Mouse (Mus musculus) embryonic facial prominence, embryonic 11.5 days (tissue): ENCODE data around the gene Celf2. TPM values are rescaled to one million over a fixed set of nuclear protein-coding genes. Genes with fewer than 3 reads are reported as not detected.

Source experiments
- ATAC-seq: fragments of 200-750 bp; cut with Nextera tagmentation; replicated peaks from 2 replicates; pipeline ENCODE4 v1.8.0; 2017; ENCODE audit warnings: low read depth; ENCODE audit not compliant: insufficient number of reproducible peaks, low FRiP score, low TSS enrichment
- DNase-seq: peaks from one replicate; pipeline ENCODE4 v3.0.0-alpha.2; 2015; ENCODE audit warnings: low spot score
- H3K27ac ChIP-seq: fragments of 300-500 bp; sonication (generic); replicated peaks from 2 replicates; pipeline ENCODE4 v1.5.1; 2014; ENCODE audit warnings: mild to moderate bottlenecking, low read depth, low read length, control low read depth
- H3K27me3 ChIP-seq: fragments of 300-500 bp; sonication (generic); 2 replicates; pipeline ENCODE4 v1.6.1; 2014; ENCODE audit warnings: mild to moderate bottlenecking, low read length, moderate library complexity, mixed read lengths; ENCODE audit not compliant: control insufficient read depth, insufficient read depth
- H3K36me3 ChIP-seq: fragments of 300-500 bp; sonication (generic); replicated peaks from 2 replicates; pipeline ENCODE4 v1.6.1; 2014; ENCODE audit warnings: low read depth, mild to moderate bottlenecking, low read length, moderate library complexity, mixed read lengths; ENCODE audit not compliant: control insufficient read depth, insufficient read depth
- H3K4me1 ChIP-seq: fragments of 300-500 bp; sonication (generic); 2 replicates; pipeline ENCODE4 v1.6.1; 2014; ENCODE audit warnings: low read length, mixed read lengths; ENCODE audit not compliant: control insufficient read depth, insufficient read depth
- H3K4me2 ChIP-seq: fragments of 300-500 bp; sonication (generic); 2 replicates; pipeline ENCODE4 v1.6.1; 2014; ENCODE audit warnings: low read depth, mild to moderate bottlenecking, control low read depth, low read length, moderate library complexity
- H3K4me3 ChIP-seq: fragments of 300-500 bp; sonication (generic); 2 replicates; pipeline ENCODE4 v1.5.1; 2014; ENCODE audit warnings: low read depth, low read length, control low read depth
- H3K9ac ChIP-seq: fragments of 300-500 bp; sonication (generic); replicated peaks from 2 replicates; pipeline ENCODE4 v1.6.1; 2014; ENCODE audit warnings: mild to moderate bottlenecking, control low read depth, low read length
- H3K9me3 ChIP-seq: fragments of 300-500 bp; sonication (generic); replicated peaks from 2 replicates; pipeline ENCODE4 v1.6.1; 2016; ENCODE audit warnings: mild to moderate bottlenecking, low read length, inconsistent platforms, mixed read lengths; ENCODE audit not compliant: control insufficient read depth
- WGBS: fragments of 180-500 bp; shearing (Covaris S2); extraction: QIAGEN DNeasy Blood & Tissue Kit; methylation state at CpG from one replicate; pipeline ENCODE4 v1.1.7; 2014; 5-methylcytosine and 5-hydroxymethylcytosine counted together
- polyA plus RNA-seq: library from polyadenylated mRNA; unstranded; fragments of >200 nt; fragmentation: Nextera tagmentation; extraction: Ambion mirVana; gene quantifications from 2 replicates; pipeline ENCODE4 v1.2.1, GENCODE M21; 2014

The Celf2 gene
- polyA plus RNA-seq, 1 experiment from 2014 or later: 43.2 TPM

DNA sequence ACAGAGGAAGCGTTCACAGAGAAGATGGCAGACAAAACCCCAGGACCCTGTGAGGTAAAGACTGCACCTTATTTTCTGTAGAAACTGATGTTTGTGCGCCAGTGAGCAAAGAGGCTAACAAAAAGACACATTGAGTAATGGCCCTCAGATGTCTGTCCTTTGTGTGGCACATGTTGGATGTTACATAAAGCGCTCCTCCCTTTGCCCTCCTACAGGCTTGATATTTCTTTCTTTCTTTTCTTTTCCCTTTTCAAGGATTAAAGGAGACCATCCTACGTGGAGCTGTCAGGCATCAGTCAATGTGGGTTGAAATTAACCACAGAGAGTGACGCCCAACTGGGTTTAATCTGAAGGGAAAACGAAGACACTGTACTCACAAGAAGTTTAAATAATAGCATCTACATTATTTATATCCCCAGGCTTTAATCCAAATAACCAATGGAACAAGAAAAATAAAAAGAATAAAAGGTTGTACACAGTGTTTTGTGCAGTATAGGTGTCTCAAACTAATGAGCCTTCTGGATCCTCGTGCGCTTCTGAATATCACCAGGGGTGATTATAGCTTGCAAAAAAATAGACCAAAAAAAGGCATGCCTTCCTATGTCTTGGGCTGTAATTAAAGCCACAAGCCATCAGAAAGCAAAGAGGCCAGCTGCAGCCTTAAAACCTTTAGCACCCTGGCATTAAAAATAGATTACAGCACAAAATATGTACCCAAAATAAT is 21.3 kb upstream of the Celf2 start:
- no peaks in the 10 kb centered on the region for H3K36me3 ChIP-seq
- no peak overlapping the region for H3K9ac ChIP-seq
- H3K27ac ChIP-seq: no peak overlapping the region
- ATAC-seq (no peak), DNase-seq (no peak)
- no peak overlapping the region for H3K4me3 ChIP-seq
- no peaks in the 10 kb centered on the region for H3K27me3 ChIP-seq
- 63% methylated on average over 8 of the region's 8 CpGs for WGBS
- no peak overlapping the region for H3K4me2 ChIP-seq
- no peaks in the 10 kb centered on the region for H3K9me3 ChIP-seq
- no peaks in the 10 kb centered on the region for H3K4me1 ChIP-seq

- ATAC-seq: no peak
- H3K9me3 ChIP-seq: no peaks in the 10 kb centered on the region
These were observed 20.3 kb upstream of the Celf2 start for GRCm38 (mm10) chr2:7529637-7530036.

GRCm38 (mm10) chr2:7526696-7527095 is 17.3 kb upstream of the Celf2 start:
- Histone ChIP-seq H3K9ac (no peak overlapping the region), H3K9me3 (no peaks in the 10 kb centered on the region), H3K27ac (no peak overlapping the region), H3K27me3 (no peaks in the 10 kb centered on the region), H3K4me2 (no peak overlapping the region), H3K4me1 (no peaks in the 10 kb centered on the region), H3K4me3 (no peak overlapping the region), H3K36me3 (no peaks in the 10 kb centered on the region)
- ATAC-seq (no peak), DNase-seq (no peak)
- 63% methylated on average over 6 of the region's 6 CpGs for WGBS

More at GRCm38 (mm10) chr2:7529637-7530036, 20.3 kb upstream of the Celf2 start:
- no peak for DNase-seq
- Histone ChIP-seq H3K4me3 (no peak overlapping the region), H3K9ac (no peak overlapping the region), H3K27me3 (no peaks in the 10 kb centered on the region), H3K27ac (no peak overlapping the region), H3K4me1 (no peaks in the 10 kb centered on the region), H3K36me3 (no peaks in the 10 kb centered on the region), H3K4me2 (no peak overlapping the region)
- 66% methylated on average over 5 of the region's 5 CpGs for WGBS

GRCm38 (mm10) chr2:7519473-7519872 is 10.1 kb upstream of the Celf2 start:
- no peaks in the 10 kb centered on the region for H3K4me1 ChIP-seq
- H3K27me3 ChIP-seq: no peaks in the 10 kb centered on the region
- no peak for DNase-seq
- no peak overlapping the region for H3K4me3 ChIP-seq
- no peak overlapping the region for H3K27ac ChIP-seq
- no peak for ATAC-seq
- WGBS: 79% methylated on average over 1 of the region's 1 CpGs
- H3K4me2 ChIP-seq: no peak overlapping the region
- no peak overlapping the region for H3K9ac ChIP-seq
- no peaks in the 10 kb centered on the region for H3K36me3 ChIP-seq
- no peaks in the 10 kb centered on the region for H3K9me3 ChIP-seq

GRCm38 (mm10) chr2:7493420-7493819 is 15.9 kb downstream of the Celf2 start:
- Histone ChIP-seq H3K9me3 (no peaks in the 10 kb centered on the region), H3K27ac (no peak overlapping the region), H3K9ac (no peak overlapping the region), H3K4me2 (no peak overlapping the region), H3K36me3 (no peaks in the 10 kb centered on the region), H3K27me3 (no peaks in the 10 kb centered on the region), H3K4me3 (no peak overlapping the region), H3K4me1 (no peaks in the 10 kb centered on the region)
- ATAC-seq (no peak), DNase-seq (no peak)

- no peaks in the 10 kb centered on the region for H3K9me3 ChIP-seq
- 84% methylated on average over 2 of the region's 2 CpGs for WGBS
- H3K27me3 ChIP-seq: no peaks in the 10 kb centered on the region
- no peak overlapping the region for H3K27ac ChIP-seq
- no peaks in the 10 kb centered on the region for H3K36me3 ChIP-seq
- DNase-seq (no peak), ATAC-seq (no peak)
- H3K9ac ChIP-seq: no peak overlapping the region
- no peaks in the 10 kb centered on the region for H3K4me1 ChIP-seq
- no peak overlapping the region for H3K4me3 ChIP-seq
- H3K4me2 ChIP-seq: no peak overlapping the region
These were observed 24.4 kb downstream of the Celf2 start for GRCm38 (mm10) chr2:7484974-7485373.

DNA sequence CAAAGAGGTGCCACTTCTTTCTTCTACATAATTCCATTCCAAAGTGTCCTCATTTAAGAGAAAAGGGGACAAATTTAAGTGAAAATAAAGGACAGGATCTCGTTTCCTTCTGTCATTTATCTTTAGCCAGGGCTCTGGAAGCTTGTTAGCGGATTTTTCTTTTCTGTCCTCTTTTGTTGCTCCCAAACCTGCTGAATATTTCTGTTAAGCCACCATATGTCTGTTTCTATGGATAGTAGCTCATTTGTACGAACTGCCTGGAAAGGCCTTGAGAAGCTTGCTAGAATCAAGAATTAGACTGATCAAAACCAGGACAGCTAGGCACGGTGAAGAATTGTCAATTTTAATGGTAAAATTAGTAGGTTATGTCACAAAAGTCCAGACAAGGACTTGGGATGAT is 27.3 kb downstream of the Celf2 start:
- no peak for DNase-seq
- Histone ChIP-seq H3K9me3 (no peaks in the 10 kb centered on the region), H3K4me1 (no peaks in the 10 kb centered on the region), H3K4me2 (no peak overlapping the region), H3K4me3 (no peak overlapping the region), H3K27me3 (no peaks in the 10 kb centered on the region), H3K27ac (no peak overlapping the region), H3K9ac (no peak overlapping the region), H3K36me3 (no peaks in the 10 kb centered on the region)
- no peak for ATAC-seq
- WGBS: 63% methylated on average over 4 of the region's 4 CpGs

DNA sequence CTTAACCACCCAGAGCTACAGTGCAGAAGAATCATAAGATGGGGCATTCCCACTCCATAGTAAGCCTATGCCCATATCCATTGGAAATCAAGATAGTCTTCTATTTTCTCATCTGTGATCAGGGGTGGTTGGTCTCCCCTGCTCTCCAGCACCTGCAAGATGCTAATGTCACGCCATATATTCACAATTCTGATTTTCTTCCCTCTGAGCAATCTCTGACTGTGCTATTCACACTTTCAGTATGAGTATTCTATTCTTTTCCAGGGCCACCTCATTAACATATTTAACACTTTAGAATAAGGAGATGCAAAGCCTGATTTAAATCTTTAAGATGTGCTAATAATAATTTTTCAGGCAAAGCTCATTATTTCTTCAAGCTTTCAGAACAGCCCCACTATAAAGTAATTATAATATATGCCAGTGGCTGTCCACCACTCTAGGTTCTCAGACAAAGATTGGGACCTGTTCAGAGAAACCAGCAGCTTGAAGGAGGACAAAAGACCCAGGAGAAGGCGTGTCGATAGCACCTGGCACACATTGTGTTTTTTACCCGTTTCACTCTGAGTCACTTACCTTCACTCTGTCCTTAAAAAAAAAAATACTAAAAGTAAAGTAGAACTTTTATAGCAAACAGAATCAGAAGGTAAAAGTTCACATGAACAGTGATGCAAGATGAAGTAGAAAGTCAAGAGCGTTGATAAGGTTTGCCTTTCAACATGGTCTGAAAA is 48.9 kb downstream of the Celf2 start:
- no peak overlapping the region for H3K4me3 ChIP-seq
- no peaks in the 10 kb centered on the region for H3K36me3 ChIP-seq
- H3K27me3 ChIP-seq: no peaks in the 10 kb centered on the region
- H3K4me2 ChIP-seq: no peak overlapping the region
- 77% methylated on average over 5 of the region's 5 CpGs for WGBS
- no peak for DNase-seq
- no peak overlapping the region for H3K9ac ChIP-seq
- no peaks in the 10 kb centered on the region for H3K4me1 ChIP-seq
- no peak overlapping the region for H3K27ac ChIP-seq
- no peak for ATAC-seq
- no peaks in the 10 kb centered on the region for H3K9me3 ChIP-seq
